Mouse (Mus musculus) spleen, postnatal 14 days (tissue): ENCODE data around the gene Aurkc.
"Not testable (repeated sequence)": the region's sequence is repeated elsewhere in the genome, so short reads cannot be mapped to it uniquely, and the experiment has no call there.

Source experiments
- DNase-seq, 2 experiments: peaks; one replicate each; pipeline ENCODE4 v3.0.0; 2021 to 2022; ENCODE audit warnings: low spot score in 2 of 2

Aurkc gene

DNA sequence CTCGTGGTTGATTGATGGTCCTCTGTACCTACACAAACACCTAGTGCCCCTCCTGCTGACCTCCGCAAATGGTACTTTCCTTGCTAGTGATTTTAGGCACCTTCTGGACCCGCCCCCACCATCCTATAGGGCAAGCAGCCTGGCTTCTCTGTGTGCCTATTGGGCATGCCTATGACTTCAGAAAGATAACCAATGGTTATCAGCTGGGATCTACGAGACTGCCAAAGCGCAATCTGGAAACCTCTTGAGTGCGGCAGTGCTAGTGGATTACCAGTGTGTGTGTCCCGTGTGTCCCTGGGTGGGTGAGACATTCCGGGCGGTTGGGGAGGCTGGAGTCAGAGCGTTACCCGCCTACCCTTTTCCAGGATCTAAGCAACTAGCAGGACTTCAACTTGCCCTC lies at the start of gene Aurkc:
Aurkc (plus strand) TSS at position 50 of the 400 bp plus-strand sequence.
- not testable (repeated sequence) for DNase-seq

DNA sequence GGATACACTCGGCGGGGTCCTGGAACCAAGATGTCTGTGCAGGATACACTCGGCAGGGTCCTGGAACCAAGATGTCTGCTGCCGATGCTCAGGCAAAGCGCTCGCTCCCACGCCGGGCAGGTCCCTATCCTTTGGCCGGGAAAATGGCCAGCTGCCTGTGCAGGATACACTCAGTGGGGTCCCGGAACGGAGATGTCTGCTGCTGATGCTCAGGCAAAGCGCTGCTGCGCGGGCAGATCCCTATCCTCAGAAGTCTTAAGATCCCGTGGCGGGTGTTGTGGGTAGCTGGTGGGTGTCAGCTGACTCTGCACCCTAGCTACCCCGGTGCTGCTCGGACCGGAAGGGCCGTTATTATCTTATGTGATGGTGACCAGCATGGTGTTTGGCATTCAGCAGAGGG lies 47.0 kb upstream of the Aurkc start:
- not testable (repeated sequence) for DNase-seq

- no peak for DNase-seq
Observed at GRCm38 (mm10) chr7:6956576-6956975, 38.5 kb upstream of the Aurkc start.

- no peak for DNase-seq
Observed at GRCm38 (mm10) chr7:6958574-6958973, 36.5 kb upstream of the Aurkc start.

GRCm38 (mm10) chr7:6973566-6973965 lies 21.5 kb upstream of the Aurkc start:
- no peak for DNase-seq

DNA sequence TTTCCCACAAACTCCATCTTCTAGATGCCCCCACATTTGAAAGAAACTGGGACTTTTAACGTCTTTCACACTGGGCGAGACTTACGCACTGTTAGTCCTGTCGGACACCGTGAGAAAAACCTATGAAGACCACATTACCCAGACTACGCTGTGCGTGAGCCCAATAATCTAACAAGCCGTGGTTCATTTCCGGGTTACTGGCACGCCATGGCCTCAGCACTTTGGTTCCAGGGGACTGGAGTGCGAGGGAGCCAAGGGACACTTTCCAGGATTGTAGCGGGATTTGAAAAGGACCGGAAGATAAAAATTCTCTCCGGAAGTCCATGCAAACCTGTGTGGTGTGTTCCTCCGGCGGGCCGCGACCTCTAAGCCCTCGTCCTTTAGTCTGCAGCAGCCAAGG lies 18.2 kb upstream of the Aurkc start:
- DNase-seq: no peak

- not testable (repeated sequence) for DNase-seq
Observed at GRCm38 (mm10) chr7:6998914-6999313, 3.8 kb downstream of the Aurkc start.

- DNase-seq: not testable (repeated sequence)
Observed at GRCm38 (mm10) chr7:7005441-7005840, 10.3 kb downstream of the Aurkc start.

GRCm38 (mm10) chr7:7027445-7027844 lies 32.3 kb downstream of the Aurkc start:
- DNase-seq: no peak

DNA sequence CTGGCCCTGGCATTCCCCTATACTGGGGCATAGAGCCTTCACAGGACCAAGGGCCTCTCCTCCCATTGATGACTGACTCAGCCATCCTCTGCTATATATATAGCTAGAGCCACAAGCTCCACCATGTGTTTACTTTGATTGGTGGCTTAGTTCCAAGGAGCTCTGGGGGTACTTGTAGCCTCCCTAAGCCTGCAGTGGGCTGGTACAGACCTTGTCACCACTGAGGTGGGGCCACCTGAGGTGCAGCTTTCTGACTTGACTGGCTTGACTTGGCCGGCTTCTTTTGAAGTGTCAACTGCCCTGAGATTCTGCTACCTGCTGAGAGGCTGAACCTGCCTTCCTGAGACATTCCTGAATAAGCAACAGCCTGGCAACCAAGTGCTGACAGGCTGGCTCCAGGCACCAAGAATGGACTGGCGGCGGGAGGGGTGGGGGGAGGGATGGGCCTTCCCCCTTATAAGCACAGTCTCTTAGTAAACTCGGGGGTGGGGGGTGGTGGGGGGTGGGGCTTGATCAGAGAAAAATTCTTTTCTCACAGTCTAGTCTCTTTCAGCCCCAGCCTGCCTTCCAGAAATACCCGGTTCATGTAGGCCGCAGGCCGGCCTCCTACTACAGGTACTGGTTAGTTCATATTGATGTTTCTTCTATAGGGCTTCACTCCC lies 54.7 kb downstream of the Aurkc start:
- DNase-seq: not testable (repeated sequence)
